Mouse (Mus musculus) myocyte (in vitro differentiated cells): ENCODE measurements at regions not wholly inside any gene's neighbourhood (a gene's known extent, or its start where the extent isn't known, plus 50 kb on each side); places are given as distances from the start of the nearest gene placed in this dataset.

Experiments
- H3K27me3 ChIP-seq: one replicate; pipeline ENCODE4 v1.6.1; 2011; ENCODE audit not compliant: control insufficient read depth, insufficient read depth, insufficient read length
- H3K36me3 ChIP-seq: one replicate; pipeline ENCODE4 v1.6.1; 2011; ENCODE audit not compliant: control insufficient read depth, insufficient read depth
- H3K4me2 ChIP-seq: one replicate; pipeline ENCODE4 v1.6.1; 2011; ENCODE audit warnings: low read depth, control low read depth
- H3K4me3 ChIP-seq: one replicate; pipeline ENCODE4 v1.5.1; 2011; ENCODE audit warnings: mild to moderate bottlenecking, control low read depth, moderate library complexity
- H3K79me2 ChIP-seq: one replicate; pipeline ENCODE4 v1.6.1; 2011; ENCODE audit not compliant: control insufficient read depth, insufficient read depth
- H3ac ChIP-seq: one replicate; pipeline ENCODE4 v1.6.1; 2011; ENCODE audit not compliant: control insufficient read depth, insufficient read length
- CEBPB ChIP-seq: IDR thresholded peaks from 2 replicates; pipeline ENCODE4 v1.6.1; 2011; ENCODE audit warnings: mild to moderate bottlenecking, moderate library complexity; ENCODE audit not compliant: poor library complexity, insufficient read depth, severe bottlenecking
- E2F4 ChIP-seq: IDR thresholded peaks from one replicate; pipeline ENCODE4 v1.6.1; 2011; ENCODE audit warnings: mild to moderate bottlenecking, control low read depth, moderate library complexity; ENCODE audit not compliant: insufficient read depth
- MAX ChIP-seq: IDR thresholded peaks from one replicate; pipeline ENCODE4 v1.6.1; 2011; ENCODE audit warnings: low read depth, mild to moderate bottlenecking, control low read depth
- MYOD1 ChIP-seq, 3 experiments: IDR thresholded peaks; one replicate each; pipeline ENCODE4 v1.6.1; 2011; ENCODE audit warnings: control low read depth in 2 of 3, low read depth in 2 of 3, mild to moderate bottlenecking in 2 of 3, moderate library complexity in 1 of 3; ENCODE audit not compliant: insufficient read length in 2 of 3, control insufficient read depth in 1 of 3
- MYOG ChIP-seq, 3 experiments: IDR thresholded peaks; one replicate each; pipeline ENCODE4 v1.6.1; 2011; ENCODE audit warnings: control low read depth in 2 of 3, low read depth in 2 of 3, mild to moderate bottlenecking in 2 of 3; ENCODE audit not compliant: insufficient read length in 2 of 3, control insufficient read depth in 1 of 3, insufficient read depth in 1 of 3
- POLR2A ChIP-seq: IDR thresholded peaks from one replicate; pipeline ENCODE4 v1.6.1; 2011; ENCODE audit warnings: low read depth, mild to moderate bottlenecking, control low read depth, moderate library complexity; ENCODE audit not compliant: insufficient read length
- POLR2AphosphoS2 ChIP-seq: IDR thresholded peaks from one replicate; pipeline ENCODE4 v1.6.1; 2011; ENCODE audit warnings: low read depth, control low read depth; ENCODE audit not compliant: insufficient read length
- REST ChIP-seq: IDR thresholded peaks from one replicate; pipeline ENCODE4 v1.6.1; 2011; ENCODE audit warnings: mild to moderate bottlenecking, control low read depth, moderate library complexity; ENCODE audit not compliant: insufficient read depth, insufficient read length
- SRF ChIP-seq: IDR thresholded peaks from one replicate; pipeline ENCODE4 v1.6.1; 2011; ENCODE audit warnings: low read depth; ENCODE audit not compliant: control insufficient read depth, insufficient read length
- TCF12 ChIP-seq: IDR thresholded peaks from one replicate; pipeline ENCODE4 v1.6.1; 2011; ENCODE audit warnings: mild to moderate bottlenecking, control low read depth; ENCODE audit not compliant: poor library complexity, insufficient read depth, severe bottlenecking
- TCF3 ChIP-seq: IDR thresholded peaks from one replicate; pipeline ENCODE4 v1.6.1; 2011; ENCODE audit warnings: low read depth, control low read depth; ENCODE audit not compliant: insufficient read length
- USF1 ChIP-seq: IDR thresholded peaks from one replicate; pipeline ENCODE4 v1.6.1; 2011; ENCODE audit warnings: low read depth, mild to moderate bottlenecking, control low read depth, moderate library complexity

- H3K4me3 ChIP-seq = no peak overlapping the region
- H3K27me3 ChIP-seq = peaks cover 4% of the 10 kb centered on the region
- H3K4me2 ChIP-seq = no peak overlapping the region
- H3K79me2 ChIP-seq = no peaks in the 10 kb centered on the region
- H3K36me3 ChIP-seq = no peaks in the 10 kb centered on the region
- TF ChIP-seq POLR2A = no peak
- TF ChIP-seq CEBPB = no peak
- H3ac ChIP-seq = no peak overlapping the region
Observed at GRCm38 (mm10) chr5:75484330-75484729, 90.4 kb upstream of the Kit start.

DNA sequence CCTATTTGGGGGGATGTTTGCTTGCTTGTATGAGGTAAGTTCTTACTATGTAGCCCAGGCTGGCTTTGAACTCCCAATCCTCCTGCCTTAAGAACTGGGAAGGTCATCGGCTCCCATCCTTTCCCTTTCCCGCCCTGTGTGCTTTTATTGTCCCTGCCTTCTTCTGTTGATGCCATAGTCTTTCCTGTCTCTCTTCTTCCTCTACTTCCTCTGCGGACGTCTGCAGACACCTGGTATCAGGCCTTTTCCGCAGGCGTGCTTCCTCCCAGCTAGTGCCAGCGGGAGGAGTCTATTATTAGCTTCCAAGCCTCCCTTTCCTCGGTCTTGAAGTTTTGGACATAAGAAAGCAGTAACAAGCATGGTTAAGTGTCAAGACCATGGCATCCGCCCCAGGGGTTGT lies 83.9 kb upstream of the Kit start:
- no peak for TF ChIP-seq POLR2AphosphoS2
- no peak for TF ChIP-seq USF1
- no peak for TF ChIP-seq MYOD1 (IDR thresholded peaks at IDR 0.05; ENCODE audit: control insufficient read depth in 1 of 3, insufficient read length in 2 of 3, low read depth in 2 of 3)
- no peak for TF ChIP-seq MYOG (IDR thresholded peaks at IDR 0.05; ENCODE audit: control insufficient read depth in 1 of 3, insufficient read depth in 1 of 3, insufficient read length in 2 of 3, low read depth in 2 of 3)
- no peak for TF ChIP-seq MAX
- Histone ChIP-seq H3K4me3 (no peak overlapping the region), H3K27me3 (no peaks in the 10 kb centered on the region), H3K4me2 (no peak overlapping the region), H3ac (no peak overlapping the region), H3K36me3 (no peaks in the 10 kb centered on the region), H3K79me2 (no peaks in the 10 kb centered on the region)

DNA sequence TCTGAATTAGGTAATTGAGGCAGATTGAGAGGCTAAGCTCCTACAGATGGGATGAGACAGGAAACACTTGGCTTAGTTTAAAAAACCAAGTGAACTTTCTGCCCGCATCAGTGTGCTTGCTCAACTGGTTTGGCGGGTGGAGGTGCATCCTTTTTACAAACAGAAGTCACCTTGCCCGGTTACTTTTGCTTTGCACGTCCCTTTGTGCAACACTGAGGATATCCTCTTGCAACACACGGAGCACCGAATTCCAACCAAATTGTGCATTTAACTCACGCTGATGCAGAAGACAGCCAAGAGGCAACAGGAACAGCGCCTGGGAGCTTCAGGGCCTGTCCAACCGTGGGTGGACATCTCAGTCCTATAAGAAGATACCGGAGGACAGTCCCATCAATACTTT lies 80.6 kb upstream of the Kit start:
- Histone ChIP-seq H3K36me3 (no peaks in the 10 kb centered on the region), H3K4me2 (no peak overlapping the region), H3ac (no peak overlapping the region), H3K79me2 (no peaks in the 10 kb centered on the region), H3K27me3 (no peaks in the 10 kb centered on the region), H3K4me3 (no peak overlapping the region)
- TF ChIP-seq POLR2AphosphoS2 = no peak
- TF ChIP-seq MAX = no peak
- no peak for TF ChIP-seq REST
- TF ChIP-seq POLR2A = no peak
- no peak for TF ChIP-seq USF1
- TF ChIP-seq TCF3 = no peak
- TF ChIP-seq CEBPB = no peak
- TF ChIP-seq MYOG (IDR thresholded peaks at IDR 0.05; ENCODE audit: control insufficient read depth in 1 of 3, insufficient read depth in 1 of 3, insufficient read length in 2 of 3, low read depth in 2 of 3) = no peak
- TF ChIP-seq E2F4 = no peak
- no peak for TF ChIP-seq SRF
- TF ChIP-seq TCF12 = no peak
- no peak for TF ChIP-seq MYOD1 (IDR thresholded peaks at IDR 0.05; ENCODE audit: control insufficient read depth in 1 of 3, insufficient read length in 2 of 3, low read depth in 2 of 3)

DNA sequence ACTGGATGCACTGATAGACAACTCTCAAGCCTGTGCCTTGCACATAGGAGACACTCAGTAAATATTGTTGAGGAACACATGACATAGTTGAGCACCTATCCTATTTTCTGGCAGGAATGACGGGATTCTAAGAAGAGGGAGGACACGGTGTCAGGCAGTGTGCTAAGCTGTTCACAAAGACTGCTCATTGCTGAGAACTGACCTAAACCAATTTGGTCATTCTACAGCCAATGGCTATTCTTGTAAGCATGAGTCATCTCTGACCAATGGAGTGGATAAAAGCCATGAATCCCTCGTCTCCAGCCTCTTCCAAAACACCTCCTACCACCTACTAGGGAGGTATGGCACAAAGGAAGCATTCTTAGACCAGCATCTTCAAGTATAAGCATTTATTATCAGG lies 75.7 kb upstream of the Kit start:
- Histone ChIP-seq H3K4me2 (no peak overlapping the region), H3ac (no peak overlapping the region), H3K79me2 (no peaks in the 10 kb centered on the region), H3K4me3 (no peak overlapping the region), H3K36me3 (no peaks in the 10 kb centered on the region), H3K27me3 (no peaks in the 10 kb centered on the region)
- TF ChIP-seq E2F4 (no peak), POLR2AphosphoS2 (no peak), TCF12 (no peak), MAX (no peak), MYOG (IDR thresholded peaks at IDR 0.05; ENCODE audit: control insufficient read depth in 1 of 3, insufficient read depth in 1 of 3, insufficient read length in 2 of 3, low read depth in 2 of 3) (no peak), POLR2A (no peak), SRF (no peak), REST (no peak), MYOD1 (IDR thresholded peaks at IDR 0.05; ENCODE audit: control insufficient read depth in 1 of 3, insufficient read length in 2 of 3, low read depth in 2 of 3) (no peak), CEBPB (no peak), TCF3 (no peak), USF1 (no peak)

GRCm38 (mm10) chr5:75499695-75500094 lies 75.0 kb upstream of the Kit start:
- H3K27me3 ChIP-seq = no peaks in the 10 kb centered on the region
- H3K36me3 ChIP-seq = no peaks in the 10 kb centered on the region
- no peaks in the 10 kb centered on the region for H3K79me2 ChIP-seq
- H3K4me2 ChIP-seq = no peak overlapping the region
- H3K4me3 ChIP-seq = no peak overlapping the region
- TF ChIP-seq REST (no peak), MAX (no peak), MYOG (IDR thresholded peaks at IDR 0.05; ENCODE audit: control insufficient read depth in 1 of 3, insufficient read depth in 1 of 3, insufficient read length in 2 of 3, low read depth in 2 of 3) (no peak), TCF12 (no peak), TCF3 (no peak), SRF (no peak), USF1 (no peak), MYOD1 (IDR thresholded peaks at IDR 0.05; ENCODE audit: control insufficient read depth in 1 of 3, insufficient read length in 2 of 3, low read depth in 2 of 3) (no peak), E2F4 (no peak), POLR2AphosphoS2 (no peak), CEBPB (no peak), POLR2A (no peak)
- no peak overlapping the region for H3ac ChIP-seq
